Mouse (Mus musculus): ENCODE measurements around the gene Crebbp.
A peak's percentile ranks its signal among the peaks of the same experiment; 100 is the strongest.
"Not testable (repeated sequence)": the region's sequence is repeated elsewhere in the genome, so short reads cannot be mapped to it uniquely, and the experiment has no call there.

The Crebbp gene

GRCm38 (mm10) chr16:4213799-4214551, at the start of gene Crebbp:
Crebbp (minus strand) TSS chr16:4213997.
- DNase-seq (ENCODE audit: low spot score) = peak; percentile 90

DNA sequence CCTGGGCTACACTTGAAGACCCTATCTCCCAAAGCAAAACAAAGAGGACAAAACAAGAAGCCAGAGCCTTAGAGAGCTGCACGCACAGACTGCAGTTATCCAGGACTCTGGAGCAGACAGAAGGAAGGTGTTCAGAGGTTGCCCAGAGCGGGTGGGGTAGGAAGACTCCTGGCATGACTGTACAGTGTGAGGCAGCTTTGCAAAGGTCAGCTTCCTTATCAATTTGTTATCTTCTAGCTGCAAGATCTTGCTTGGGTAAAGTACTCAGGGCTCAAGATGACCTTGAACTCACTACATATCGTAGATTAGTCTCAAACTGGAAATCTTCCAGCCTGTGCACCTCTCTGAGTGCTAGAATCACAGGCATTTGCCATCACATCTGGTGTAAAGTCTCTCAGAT, 49.7 kb upstream of the Crebbp start:
- DNase-seq (ENCODE audit: low spot score) = no peak

- no peak for DNase-seq (ENCODE audit: low spot score)
These were observed 43.7 kb upstream of the Crebbp start for GRCm38 (mm10) chr16:4257546-4257945.

DNA sequence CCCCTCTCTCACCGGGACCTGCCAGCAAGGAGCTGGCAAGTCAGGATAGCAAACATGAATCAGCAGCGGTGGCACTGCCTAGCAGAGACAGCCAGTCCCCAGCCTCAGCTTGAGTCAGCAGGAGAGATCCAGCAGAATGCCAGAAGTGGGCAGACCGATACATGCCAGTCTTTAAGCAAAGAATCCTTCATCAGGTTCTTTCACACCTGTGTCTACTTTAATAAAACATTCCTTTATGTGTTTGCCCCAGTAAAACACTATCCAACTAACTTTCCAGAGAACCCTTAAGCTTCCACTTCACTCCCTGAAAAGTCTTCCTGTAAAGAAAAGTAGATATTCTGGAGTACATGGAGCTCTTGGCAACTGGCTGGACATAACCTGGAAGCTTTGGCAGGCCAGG, 35.0 kb upstream of the Crebbp start:
- DNase-seq (ENCODE audit: low spot score) = no peak

GRCm38 (mm10) chr16:4245241-4245640, 31.4 kb upstream of the Crebbp start:
- DNase-seq (ENCODE audit: low spot score) = not testable (repeated sequence)

DNA sequence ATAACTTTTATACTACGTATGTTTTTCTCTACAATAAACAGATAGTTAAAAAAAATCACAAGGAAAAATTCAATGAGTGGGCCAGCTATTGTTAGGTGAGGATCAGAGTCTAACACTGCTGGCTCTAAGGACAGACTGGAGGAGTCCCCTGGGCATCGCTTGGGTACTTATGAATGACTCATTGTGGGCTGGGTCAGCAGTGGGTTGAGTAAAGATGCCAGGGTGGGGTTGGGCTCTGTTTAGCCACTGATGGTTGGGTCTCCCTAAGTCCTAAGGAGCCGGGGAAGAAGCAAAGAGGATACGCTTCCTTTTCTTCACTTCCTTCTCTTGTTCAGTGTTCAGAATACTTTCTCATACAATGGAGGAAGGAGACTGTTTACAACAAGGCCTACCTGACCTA, 22.3 kb upstream of the Crebbp start:
- DNase-seq (ENCODE audit: low spot score) = no peak

DNA sequence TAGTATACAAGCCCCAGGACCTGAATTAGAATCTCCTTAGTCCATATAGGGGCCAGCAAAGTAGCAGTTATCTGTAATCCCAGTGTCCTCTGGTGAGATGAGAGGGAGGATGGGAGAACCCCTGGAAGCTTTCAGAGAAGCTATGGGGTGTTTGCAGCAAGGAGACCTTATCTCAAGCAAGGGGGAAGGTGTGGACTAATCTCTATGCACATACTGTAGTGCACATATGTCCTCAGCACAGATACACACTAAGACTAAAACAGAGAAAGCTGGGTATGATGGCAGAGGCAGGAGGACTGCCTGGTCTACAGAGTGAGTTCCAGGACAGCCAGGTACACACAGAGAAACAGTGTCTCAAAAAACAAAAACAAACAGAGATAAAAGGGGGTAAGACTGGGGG, 21.8 kb upstream of the Crebbp start:
- DNase-seq (ENCODE audit: low spot score) = no peak

DNA sequence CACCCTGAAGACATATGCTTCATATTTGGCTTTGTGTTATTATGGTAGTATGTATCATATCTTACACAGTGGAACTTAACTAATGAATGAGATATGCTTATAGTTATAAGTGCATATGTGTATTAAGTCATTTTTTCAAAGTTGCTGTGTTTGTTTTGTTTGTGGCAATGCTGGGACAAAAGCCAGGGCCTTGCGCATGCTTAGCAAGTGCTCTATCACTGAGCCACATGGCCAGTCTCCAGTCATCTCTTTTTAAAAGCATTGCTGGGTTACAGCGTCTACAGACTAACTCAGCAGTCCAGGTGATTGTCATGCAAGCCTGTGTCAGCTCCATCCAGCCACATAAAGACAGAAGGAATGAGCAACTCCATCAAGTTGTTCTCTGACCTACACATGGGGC, 12.0 kb upstream of the Crebbp start:
- DNase-seq (ENCODE audit: low spot score) = no peak

DNA sequence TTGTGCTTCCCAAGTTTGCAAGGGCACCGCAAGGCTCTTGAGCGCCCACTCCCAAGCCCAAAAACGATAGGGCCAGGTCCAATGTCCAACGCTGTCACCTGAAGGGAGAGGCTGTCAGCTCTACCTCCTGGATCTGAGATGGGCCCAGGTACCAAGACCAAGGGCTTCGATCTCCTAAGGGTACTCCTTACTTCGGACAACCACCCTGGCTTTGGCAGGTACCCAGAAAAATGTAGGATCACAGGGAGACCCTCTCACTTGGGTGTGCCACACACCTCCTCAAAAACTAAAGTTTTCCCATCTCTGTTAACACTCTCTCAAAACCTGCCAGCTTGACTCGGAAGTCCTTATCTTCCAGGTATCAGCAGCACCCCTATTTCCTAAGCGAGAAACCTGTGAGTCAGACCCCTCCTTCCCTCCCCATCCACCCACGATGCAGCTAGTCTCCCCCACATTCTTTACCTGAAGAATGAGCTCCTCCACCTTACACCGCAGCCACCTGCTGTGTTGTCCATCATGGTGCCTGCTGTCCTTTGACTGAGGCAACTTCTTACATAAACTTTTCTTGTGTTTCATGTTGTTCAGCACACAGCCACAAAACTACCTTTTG, 939 bp upstream of the Crebbp start:
- peak; percentile 46 for DNase-seq (ENCODE audit: low spot score)

DNA sequence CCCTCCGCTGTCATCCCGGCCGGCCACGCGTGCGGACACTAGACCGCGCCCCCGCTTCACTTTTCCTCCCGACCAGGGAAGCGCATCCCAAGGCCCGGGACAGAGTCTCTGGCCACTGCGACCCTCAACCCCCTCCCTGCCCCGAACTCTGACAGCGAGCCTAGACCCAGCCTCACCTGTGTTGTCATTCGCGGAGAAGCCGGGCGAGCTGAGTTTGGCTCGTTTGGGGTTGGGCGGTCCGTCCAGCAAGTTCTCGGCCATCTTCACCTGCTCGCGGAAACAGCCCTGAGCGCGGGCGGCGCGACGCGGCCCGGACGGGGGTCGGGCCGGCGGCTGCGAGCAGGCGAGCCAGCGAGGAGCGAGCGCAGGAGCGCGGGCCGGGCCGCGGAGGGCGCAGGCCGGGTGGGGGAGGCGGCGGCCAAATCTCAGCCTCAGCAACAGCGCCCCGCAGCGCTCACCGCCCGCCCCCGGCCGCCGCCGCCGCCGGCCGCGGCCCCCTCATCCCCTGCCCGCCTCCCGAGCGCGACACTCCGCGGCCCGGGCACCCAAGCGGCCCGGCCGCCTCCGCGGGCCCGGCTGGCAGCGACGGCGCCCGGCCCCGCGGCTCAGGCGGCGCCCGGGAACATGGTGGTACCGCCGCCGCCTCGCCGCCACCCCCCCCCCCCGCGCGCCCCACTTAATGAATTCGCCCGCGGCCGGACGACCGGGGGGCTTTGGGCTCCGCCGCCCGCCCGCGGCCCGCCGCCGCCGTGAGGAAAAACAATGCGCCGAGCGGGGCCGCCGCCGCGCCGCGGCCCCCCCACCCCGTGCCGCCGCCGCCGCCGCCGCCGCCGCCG, 616 bp downstream of the Crebbp start:
- peak; percentile 77 for DNase-seq (ENCODE audit: low spot score)

DNA sequence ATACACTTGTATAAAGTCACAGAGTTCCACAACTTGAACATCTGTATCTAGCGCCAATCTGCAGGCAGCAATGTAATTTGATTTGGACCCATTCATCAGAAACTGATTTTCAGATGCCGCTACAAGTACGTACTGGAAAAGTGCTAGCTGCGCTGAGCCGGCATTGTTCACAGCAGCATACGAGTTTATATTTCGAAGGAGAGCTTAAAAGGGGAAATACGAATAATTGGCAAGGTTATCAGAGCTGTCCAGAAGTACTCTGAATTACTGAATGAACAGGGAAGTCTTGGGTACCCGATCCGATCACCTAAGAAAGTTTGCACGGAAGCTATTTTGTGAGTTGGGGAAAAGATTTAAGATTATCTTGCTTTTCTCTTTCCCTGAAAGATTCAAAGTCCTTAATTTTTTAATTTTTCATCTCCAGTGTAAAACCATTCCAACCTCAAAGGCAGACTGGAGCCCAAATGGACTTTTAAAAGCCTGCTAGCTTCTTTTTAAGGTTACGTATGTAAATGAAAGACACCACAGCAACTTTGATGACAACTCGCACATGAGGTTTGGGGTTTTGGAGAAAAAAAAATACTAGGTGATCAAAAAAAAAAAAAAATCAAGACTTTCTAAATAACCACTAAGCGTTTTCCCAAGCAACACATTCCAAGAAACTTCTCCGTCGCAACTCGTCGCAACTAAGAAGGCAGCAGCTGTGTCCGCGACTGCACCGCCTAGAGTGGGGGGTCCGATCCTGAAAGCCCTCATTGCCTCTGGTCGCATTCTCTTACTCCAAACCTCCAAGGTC, 1.4 kb downstream of the Crebbp start:
- DNase-seq (ENCODE audit: low spot score) = no peak

DNA sequence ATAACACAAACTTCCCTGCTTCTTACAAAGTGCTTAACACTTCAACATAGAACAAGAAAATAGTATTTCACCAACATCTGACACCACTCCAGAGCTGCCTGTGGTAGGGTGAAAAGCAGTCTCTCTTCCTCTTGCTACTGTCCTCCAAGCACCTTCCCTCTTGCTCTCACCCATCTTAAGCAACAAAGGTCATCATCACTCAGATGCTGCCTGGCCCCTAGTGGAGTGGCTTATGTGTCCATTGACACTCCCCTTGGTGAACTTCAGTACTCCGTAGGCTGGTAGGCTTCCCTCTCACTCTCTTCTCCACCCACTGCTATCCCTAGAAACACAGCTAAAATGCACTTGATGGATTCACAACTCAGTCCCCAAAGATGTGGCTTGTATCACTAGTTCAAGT, 3.5 kb downstream of the Crebbp start:
- DNase-seq (ENCODE audit: low spot score) = no peak

GRCm38 (mm10) chr16:4203592-4203991, 10.2 kb downstream of the Crebbp start:
- DNase-seq (ENCODE audit: low spot score) = no peak

DNA sequence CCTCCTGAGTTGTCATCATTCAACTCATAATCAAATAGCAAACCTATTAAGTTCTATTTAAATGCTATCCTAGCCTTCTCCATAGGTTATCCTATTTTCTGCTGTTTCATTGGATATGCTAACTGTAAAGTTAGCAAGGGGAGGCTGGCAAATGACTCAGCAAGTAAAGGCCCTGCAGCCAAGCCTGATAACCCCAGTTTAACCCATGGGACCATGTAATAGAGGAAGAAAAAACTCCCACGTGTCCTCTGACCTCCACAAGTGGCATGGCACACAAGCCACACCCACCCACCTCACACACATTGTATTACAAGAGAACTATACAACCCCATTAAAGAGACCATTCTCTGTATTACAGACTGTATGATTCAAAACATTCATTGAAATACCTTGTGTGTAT, 13.8 kb downstream of the Crebbp start:
- DNase-seq (ENCODE audit: low spot score) = no peak

DNA sequence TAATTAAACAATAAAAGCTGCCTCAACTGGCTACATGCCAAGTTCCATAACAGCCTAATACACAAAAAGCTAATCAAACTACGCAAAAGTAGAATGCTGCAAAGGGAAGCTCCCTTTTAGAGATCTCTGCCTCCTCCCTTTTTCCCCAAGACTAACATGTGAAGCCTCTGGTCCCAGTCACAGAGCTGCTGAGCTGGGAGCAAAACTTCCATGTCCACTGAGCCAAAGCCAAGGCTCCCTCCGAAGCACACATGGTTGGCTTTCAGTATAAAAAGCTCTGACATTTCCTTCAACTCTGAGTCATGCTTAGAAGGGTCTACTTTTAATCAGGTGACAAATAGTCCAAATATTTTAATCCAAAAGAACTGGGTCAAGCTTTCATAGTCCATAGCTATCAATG, 14.2 kb downstream of the Crebbp start:
- DNase-seq (ENCODE audit: low spot score) = no peak

- no peak for DNase-seq (ENCODE audit: low spot score)
These were observed 15.8 kb downstream of the Crebbp start for GRCm38 (mm10) chr16:4198004-4198403.

DNA sequence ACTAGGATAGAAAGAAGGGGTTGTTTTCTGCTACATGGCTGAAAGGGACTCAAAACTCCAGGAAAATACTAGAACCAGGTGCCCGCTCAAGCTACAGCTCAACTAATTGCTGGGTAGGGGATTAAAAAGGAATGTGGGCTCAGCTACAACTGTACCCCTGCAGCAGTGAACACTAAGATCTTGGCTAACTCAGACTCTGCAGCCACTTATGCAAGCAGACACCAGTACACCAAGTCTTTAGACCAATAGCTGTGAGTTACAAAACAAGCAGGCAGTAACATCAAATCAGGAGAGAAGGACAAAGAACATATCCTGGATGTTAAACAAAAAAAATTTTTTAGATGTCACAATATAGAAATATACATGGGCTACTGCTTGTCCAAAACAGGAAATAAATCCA, 23.6 kb downstream of the Crebbp start:
- DNase-seq (ENCODE audit: low spot score) = no peak

- no peak for DNase-seq (ENCODE audit: low spot score)
These were observed 38.7 kb downstream of the Crebbp start for GRCm38 (mm10) chr16:4175134-4175533.

- DNase-seq (ENCODE audit: low spot score) = no peak
These were observed 44.3 kb downstream of the Crebbp start for GRCm38 (mm10) chr16:4169530-4169929.

DNA sequence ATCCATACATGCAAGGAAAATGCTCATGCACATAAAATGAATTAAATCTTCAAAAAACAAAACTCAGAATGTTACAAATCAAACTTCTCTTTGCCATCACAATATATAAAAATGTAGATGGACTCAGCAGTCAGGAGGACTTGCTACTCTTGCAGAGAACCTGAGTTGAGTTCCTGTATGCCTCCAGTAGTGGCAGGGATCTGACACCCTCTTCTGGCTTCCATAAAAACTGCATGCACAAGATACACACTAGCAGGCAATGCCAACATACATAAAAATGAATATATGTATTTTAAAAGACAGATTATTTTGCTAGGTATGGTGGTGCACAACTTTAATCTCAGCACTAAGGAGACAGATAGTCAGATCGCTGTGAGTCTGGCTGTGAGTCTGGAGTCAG, 45.3 kb downstream of the Crebbp start:
- DNase-seq (ENCODE audit: low spot score) = no peak

DNA sequence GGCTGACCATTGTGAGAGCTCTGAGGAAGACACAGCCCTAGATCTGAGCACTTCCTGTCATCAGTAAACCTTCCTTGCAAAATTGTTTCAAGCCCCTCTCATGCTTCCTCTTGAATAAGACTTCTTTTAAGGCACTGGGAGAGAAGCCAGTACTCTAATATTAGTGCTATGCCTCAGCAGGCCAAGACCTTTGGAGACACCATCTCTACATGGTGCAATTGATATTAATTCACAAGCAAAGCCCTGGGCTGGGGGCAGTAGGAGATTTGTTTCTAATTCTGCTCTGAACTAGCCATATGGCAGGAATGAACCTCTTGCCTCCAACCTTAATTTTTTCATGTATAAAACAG, 52.9 kb downstream of the Crebbp start:
- DNase-seq (ENCODE audit: low spot score) = no peak

GRCm38 (mm10) chr16:4160246-4160897, 53.4 kb downstream of the Crebbp start:
- no peak for DNase-seq (ENCODE audit: low spot score)

Measured in testis, postnatal 14 days (tissue).